Mouse (Mus musculus) gastrocnemius, adult 2 months (tissue): ENCODE results near the gene Ap3s2. TPM values are rescaled to one million over a fixed set of nuclear protein-coding genes. Genes with fewer than 3 reads are reported as not detected.

Experiments used
- DNase-seq: peaks from one replicate; pipeline ENCODE4 v3.0.0; 2022
- H3K27ac ChIP-seq: fragments of 200-600 bp; 2 replicates; pipeline ENCODE4 v1.8.1; 2022; ENCODE audit warnings: mild to moderate bottlenecking
- H3K4me3 ChIP-seq: fragments of 200-600 bp; 2 replicates; pipeline ENCODE4 v1.8.1; 2022; ENCODE audit warnings: mild to moderate bottlenecking, moderate library complexity
- CTCF ChIP-seq: fragments of 200-600 bp; IDR thresholded peaks from 2 replicates; pipeline ENCODE4 v1.8.1; 2022; ENCODE audit warnings: antibody characterized with exemption, mild to moderate bottlenecking, moderate library complexity
- intact Hi-C: fragments of 180-260 bp; cut with DNase I; formaldehyde crosslinking; loops from one replicate; pipeline ENCODE4 v1.15.1; 2025
- microRNA-seq: library from miRNA; unstranded; fragments of <30 nt; microRNA quantifications from one replicate; pipeline ENCODE4 v1.2.0, GENCODE M21; 2021
- total RNA-seq, 2 experiments: library from RNA; stranded (reverse); gene quantifications; 2 replicates each; pipeline ENCODE4 v1.2.3; 2021

The Ap3s2 gene
- total RNA-seq, 2 experiments from 2014 or later: 17.1 to 19.0 TPM

DNA sequence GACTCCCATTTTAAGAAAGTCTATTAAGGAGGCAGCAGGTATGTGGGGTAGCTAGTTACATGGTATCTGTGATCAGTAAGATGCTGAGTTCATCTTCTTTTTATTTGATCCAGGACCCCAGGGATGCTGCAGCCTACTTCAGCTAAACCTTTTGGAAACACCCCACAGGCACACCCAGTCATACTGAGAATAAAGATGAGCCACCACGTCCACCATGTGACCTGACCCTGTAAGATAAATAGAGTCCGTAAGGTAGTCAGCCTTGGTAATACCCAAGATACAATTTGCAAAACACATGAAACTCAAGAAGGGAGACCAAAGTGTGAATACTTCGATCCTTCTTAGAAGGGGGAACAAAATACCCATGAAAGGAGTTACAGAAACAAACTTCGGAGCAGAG is 64.1 kb downstream of the Ap3s2 start:
- intact Hi-C loops: no loop called here
- DNase-seq: no peak
- no peak for TF ChIP-seq CTCF
- Histone ChIP-seq H3K27ac (no peak overlapping the region), H3K4me3 (no peak overlapping the region)

DNA sequence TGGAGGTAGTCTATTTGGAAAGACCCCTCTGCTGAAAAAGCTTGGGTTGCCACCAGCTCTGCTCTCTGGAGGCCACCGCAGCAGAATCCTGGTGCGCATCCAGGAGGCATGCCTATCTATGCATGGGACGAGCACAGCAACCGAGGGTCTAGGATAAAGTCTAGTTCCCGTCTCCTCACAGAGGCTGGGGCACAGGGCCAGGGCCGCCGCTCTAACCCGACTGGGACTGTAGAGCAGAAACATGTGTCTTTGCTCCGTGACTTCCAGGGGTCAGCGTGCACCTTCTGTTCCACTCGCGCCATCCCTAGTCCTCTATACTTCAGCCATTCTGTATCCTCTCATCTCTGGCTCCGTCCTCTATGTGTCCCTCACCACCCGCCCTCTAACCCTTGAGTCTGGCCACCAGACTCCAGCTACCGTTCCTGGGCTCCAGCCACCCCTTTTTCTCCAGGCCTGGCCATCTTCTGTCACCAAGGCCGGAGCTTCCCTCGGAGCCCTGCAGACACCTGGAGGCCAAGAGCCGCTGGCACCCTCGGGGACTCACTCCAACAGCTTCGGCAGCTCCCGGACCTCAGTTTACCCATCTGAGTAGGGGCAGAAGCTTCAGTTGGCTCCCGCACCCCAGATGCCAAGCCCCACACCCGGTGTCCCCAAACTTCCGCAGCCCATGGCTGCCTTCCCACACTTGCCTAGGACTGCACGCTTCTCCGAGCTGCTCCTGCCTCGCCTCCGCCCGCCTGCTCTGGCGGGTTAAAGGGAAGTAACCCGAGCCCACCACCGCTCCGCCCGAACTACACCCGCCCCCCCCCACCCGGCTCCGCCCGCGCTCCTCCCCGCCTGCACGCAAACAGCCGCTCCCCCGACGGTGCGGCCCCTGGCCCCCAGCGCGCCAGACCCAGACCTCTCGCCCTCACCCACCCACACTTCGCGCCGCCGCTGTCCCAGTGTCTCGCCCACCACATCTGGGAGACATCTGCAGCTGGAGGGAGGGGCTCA is 72.7 kb downstream of the Ap3s2 start:
- DNase-seq: peak; percentile 75
- TF ChIP-seq CTCF: no peak
- intact Hi-C loops: no loop called here
- Histone ChIP-seq H3K27ac (peak overlapping the region; percentile 79), H3K4me3 (peak overlapping the region; percentile 75)

DNA sequence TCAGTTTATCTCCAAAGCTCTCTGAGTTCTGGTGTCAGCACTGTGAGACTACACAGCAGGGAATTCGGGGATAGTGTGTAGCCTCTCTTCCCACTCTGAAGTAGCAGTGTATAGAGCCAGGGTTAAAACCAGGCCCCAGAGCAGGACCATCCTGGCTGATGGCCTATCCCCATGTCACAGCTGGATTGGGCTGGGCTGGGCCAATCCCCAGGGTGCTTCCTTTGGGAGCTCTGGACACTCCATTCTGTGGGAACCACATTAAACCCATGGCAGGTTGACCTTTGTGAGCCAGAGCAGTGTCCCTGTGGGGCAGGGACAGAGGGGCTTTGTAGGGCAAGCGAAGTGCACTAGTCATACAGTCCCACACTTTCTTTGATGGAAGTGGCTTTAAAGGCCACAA is 74.1 kb downstream of the Ap3s2 start:
- intact Hi-C loops: no loop called here
- no peak for TF ChIP-seq CTCF
- H3K27ac ChIP-seq: no peak overlapping the region
- H3K4me3 ChIP-seq: peak overlapping the region; percentile 75
- DNase-seq: no peak

DNA sequence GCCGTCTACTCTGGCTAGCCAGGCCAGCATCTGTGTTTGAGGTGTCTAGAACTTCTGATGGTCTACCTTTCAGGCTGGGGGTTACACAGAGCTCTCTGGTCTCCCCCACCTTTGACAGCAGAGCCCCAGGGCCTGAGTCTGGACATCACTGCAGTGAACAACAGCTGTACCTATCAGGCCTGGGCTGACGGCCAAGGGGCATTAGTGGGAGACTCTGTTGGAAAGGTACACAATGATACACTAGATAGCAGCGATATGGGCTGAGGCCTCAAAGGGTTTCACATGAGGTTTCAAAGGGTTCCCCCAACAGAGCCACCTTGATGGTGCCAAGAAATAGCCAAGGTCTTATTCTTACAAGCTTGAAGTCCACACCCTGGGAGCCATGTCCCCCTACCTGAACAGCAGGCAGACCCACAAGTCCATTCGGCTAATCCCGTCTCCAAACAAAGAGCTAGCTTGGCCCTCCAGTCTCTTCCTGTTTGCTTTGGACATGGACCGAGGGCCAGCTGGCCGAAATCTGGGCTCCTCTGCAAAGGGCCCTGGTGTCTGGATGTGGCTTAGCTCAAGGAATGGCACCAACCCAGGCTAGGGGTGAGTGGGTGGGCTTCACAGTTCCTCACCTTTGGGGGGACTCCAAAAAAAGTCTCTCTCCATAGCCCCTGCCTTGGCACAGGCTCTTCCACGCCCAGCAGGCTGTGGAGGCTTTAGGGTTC is 76.2 kb downstream of the Ap3s2 start:
- no peak for DNase-seq
- Histone ChIP-seq H3K27ac (peak overlapping the region; percentile 28; the same call in 1 of the 2 replicates), H3K4me3 (peak overlapping the region; percentile 28)
- TF ChIP-seq CTCF: no peak
- intact Hi-C loops: no loop called here

- no peak for TF ChIP-seq CTCF
- intact Hi-C loops: no loop called here
Measured at GRCm38 (mm10) chr7:79842163-79842562, 78.3 kb downstream of the Ap3s2 start.

DNA sequence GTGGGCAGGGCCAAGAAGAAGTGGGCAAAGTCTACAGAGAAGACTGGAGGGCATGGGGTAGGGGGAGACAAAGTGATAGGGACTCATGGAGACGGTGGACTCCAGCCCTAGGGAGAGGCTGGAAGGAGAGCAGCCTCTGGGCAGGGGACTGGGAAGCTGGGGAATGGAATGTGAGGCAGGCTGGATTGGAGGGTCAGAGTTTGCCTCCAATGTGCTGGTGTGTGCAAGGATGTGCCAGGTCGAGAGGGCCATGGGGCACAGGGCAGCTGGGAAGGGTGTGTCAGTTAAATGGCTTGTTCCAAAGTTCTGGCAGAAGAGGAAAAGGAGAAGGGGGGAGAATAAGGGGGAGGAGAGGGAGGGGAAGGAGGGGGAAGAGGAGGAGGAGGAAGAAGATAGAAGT is 83.2 kb downstream of the Ap3s2 start:
- no peak for TF ChIP-seq CTCF
- no peak for DNase-seq
- Histone ChIP-seq H3K27ac (no peak overlapping the region), H3K4me3 (no peak overlapping the region)
- intact Hi-C loops: no loop called here

More at GRCm38 (mm10) chr7:79842163-79842562, 78.3 kb downstream of the Ap3s2 start:
- DNase-seq: no peak
- H3K27ac ChIP-seq: no peak overlapping the region
- no peak overlapping the region for H3K4me3 ChIP-seq

DNA sequence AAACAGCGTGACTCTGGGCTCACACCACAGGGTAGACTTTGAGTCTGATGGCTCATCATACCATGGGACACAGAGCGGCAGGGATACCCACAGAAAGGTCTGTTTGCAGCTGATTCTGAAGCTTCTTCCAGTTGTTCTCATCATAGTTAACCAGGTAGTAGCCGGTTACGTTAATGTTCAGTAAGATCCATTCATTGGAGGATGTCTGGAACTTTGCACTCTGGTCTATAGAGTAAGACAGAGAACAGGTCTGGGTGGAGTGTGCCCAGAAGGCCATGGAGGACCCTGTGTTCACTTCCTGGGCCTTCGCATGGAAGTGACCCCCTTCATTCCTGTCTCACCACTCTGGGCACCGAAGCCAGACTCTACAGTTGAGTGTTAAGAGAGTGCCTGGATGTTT is 85.3 kb downstream of the Ap3s2 start:
- DNase-seq: no peak
- intact Hi-C loops: no loop called here
- TF ChIP-seq CTCF: no peak
- Histone ChIP-seq H3K27ac (no peak overlapping the region), H3K4me3 (no peak overlapping the region)

DNA sequence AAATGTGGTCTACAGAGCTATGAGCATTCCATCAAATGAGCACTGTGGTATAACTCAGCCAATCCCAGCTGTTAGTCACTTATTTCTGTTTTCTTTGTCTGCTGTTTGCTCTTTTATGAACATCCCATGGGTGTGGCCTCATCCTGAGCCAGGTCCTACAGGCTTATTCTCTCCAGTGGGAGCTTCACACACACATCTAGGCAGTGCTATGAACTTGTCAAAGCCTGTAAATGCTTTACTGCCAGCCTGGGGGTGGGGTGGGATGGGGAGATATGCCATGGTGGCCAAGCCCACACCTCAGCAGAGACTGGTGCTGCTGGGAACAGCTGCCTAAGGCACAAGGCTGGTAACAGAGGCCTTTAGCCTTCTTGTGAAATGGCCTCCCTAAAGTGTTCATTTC is 87.5 kb downstream of the Ap3s2 start:
- no peak overlapping the region for H3K27ac ChIP-seq
- intact Hi-C loops: no loop called here
- no peak for TF ChIP-seq CTCF
- H3K4me3 ChIP-seq: no peak overlapping the region
- no peak for DNase-seq

GRCm38 (mm10) chr7:79831585-79831984 is 88.9 kb downstream of the Ap3s2 start:
- DNase-seq: peak; percentile 37
- intact Hi-C loops: no loop called here

DNA sequence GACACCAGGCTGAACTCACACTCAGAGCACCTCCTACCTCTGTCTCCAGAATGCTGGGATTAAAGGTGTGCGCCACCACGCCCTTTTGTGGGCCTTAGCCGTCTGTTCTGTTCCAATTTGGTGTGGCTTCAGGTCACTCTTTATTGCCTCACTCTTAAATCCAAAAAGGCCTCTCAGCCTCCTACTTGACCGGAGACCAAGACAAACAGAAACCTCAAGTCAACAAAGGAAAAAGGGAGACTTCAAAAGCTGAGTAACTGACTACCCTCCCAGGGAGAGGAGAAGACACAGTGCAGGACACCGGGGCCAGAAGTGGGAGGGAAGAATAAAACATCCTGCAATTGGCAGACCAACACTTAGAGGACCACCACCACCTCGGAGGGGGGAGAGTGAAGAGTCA is 89.3 kb downstream of the Ap3s2 start:
- intact Hi-C loops: no loop called here

More at GRCm38 (mm10) chr7:79831585-79831984, 88.9 kb downstream of the Ap3s2 start:
- Histone ChIP-seq H3K27ac (peak overlapping the region; percentile 63), H3K4me3 (no peak overlapping the region)
- no peak for TF ChIP-seq CTCF

DNA sequence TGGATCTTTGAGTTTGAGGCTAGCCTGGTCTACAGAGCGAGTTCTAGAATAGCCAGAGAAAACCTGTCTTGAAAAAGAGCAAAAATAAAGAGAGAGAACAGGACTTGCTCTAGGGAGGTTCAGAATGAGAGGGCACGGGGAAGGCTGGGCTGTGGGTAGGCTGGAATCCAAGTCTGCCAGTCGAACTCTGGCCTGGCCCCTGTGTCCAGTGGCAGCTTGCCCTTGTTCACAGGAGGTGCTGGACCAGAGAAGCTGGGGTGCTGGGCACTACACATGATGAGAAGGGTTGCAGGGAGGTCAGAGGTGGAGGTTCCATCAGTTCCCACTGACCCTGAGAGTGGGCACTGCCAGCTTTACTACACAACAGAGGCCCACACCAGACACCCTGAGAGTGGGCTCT is 92.1 kb downstream of the Ap3s2 start:
- DNase-seq: no peak
- H3K4me3 ChIP-seq: no peak overlapping the region
- intact Hi-C loops: no loop called here
- no peak for TF ChIP-seq CTCF
- no peak overlapping the region for H3K27ac ChIP-seq

More for the DNA sequence above, 89.3 kb downstream of the Ap3s2 start:
- DNase-seq: no peak
- no peak overlapping the region for H3K4me3 ChIP-seq
- H3K27ac ChIP-seq: peak overlapping the region; percentile 63
- TF ChIP-seq CTCF: no peak

Small RNA genes within 50 kb of the gene (microRNA-seq; reads per million reads assigned to microRNA genes)
- not detected for gene Gm24541

Other genes starting within 250 kb of the Ap3s2 start
- gene Kif7, start 204.9 kb downstream of the Ap3s2 start, total RNA-seq: under 1 TPM; 0.54 to 0.56 TPM
- 1 to 10 TPM in 1 of 2 experiments, under 1 TPM in 1; 0.66 to 3.6 TPM for gene Plin1, start 187.7 kb downstream of the Ap3s2 start, total RNA-seq
- gene Pex11a, start 177.5 kb downstream of the Ap3s2 start, total RNA-seq: 10 to 100 TPM; 10.4 to 15.2 TPM
- under 1 TPM in 1 of 2 experiments, not detected in 1; 0.14 TPM for gene Wdr93, start 177.5 kb downstream of the Ap3s2 start, total RNA-seq
- not detected for gene Mesp1, start 126.9 kb downstream of the Ap3s2 start, total RNA-seq
- not detected for gene Mesp2, start 109.9 kb downstream of the Ap3s2 start, total RNA-seq
- gene Anpep, start 59.6 kb downstream of the Ap3s2 start, total RNA-seq: 1 to 10 TPM; 4.1 to 7.2 TPM
- 1 to 10 TPM; 2.7 to 3.3 TPM for gene Arpin, start 14.7 kb upstream of the Ap3s2 start, total RNA-seq
- 10 to 100 TPM; 21.5 to 37.5 TPM for gene Zfp710, start 104.2 kb upstream of the Ap3s2 start, total RNA-seq
- 100 to 1,000 TPM; 236 to 647 TPM for gene Idh2, start 194.7 kb upstream of the Ap3s2 start, total RNA-seq